Mouse (Mus musculus) telencephalon, adult 2 months (tissue): ENCODE measurements around the gene Col20a1.

Experiments used
- DNase-seq: peaks from one replicate; pipeline ENCODE4 v3.0.0-alpha.2; 2011; ENCODE audit warnings: low read depth, low spot score

Gene Col20a1

GRCm38 (mm10) chr2:180986449-180986848 lies at the start of gene Col20a1:
Gene Col20a1, plus strand, starts transcription at chr2:180986535.
- DNase-seq: no peak

- no peak for DNase-seq
Measured at GRCm38 (mm10) chr2:180940187-180940586, 46.1 kb upstream of the Col20a1 start.

- DNase-seq: peak; percentile 21
Measured at GRCm38 (mm10) chr2:180941869-180942268, 44.5 kb upstream of the Col20a1 start.

- no peak for DNase-seq
Measured at GRCm38 (mm10) chr2:180949947-180950346, 36.4 kb upstream of the Col20a1 start.

GRCm38 (mm10) chr2:180952731-180953171 lies 33.6 kb upstream of the Col20a1 start:
- no peak for DNase-seq

- no peak for DNase-seq
Measured at GRCm38 (mm10) chr2:180953638-180954037, 32.7 kb upstream of the Col20a1 start.

GRCm38 (mm10) chr2:180954061-180955047 lies 32.0 kb upstream of the Col20a1 start, which contains the start of gene Nkain4:
Gene Nkain4, minus strand, starts transcription at chr2:180954699.
- peak; percentile 15 for DNase-seq

- no peak for DNase-seq
Measured at GRCm38 (mm10) chr2:180959605-180960004, 26.7 kb upstream of the Col20a1 start.

- DNase-seq: no peak
Measured at GRCm38 (mm10) chr2:180960187-180960586, 26.1 kb upstream of the Col20a1 start.

- DNase-seq: no peak
Measured at GRCm38 (mm10) chr2:180962616-180963308, 23.6 kb upstream of the Col20a1 start.

- peak; percentile 21 for DNase-seq
Measured at GRCm38 (mm10) chr2:180963956-180964355, 22.4 kb upstream of the Col20a1 start.

- DNase-seq: peak; percentile 58
Measured at GRCm38 (mm10) chr2:180966092-180966882, 20.0 kb upstream of the Col20a1 start.

- DNase-seq: peak; percentile 90
Measured at GRCm38 (mm10) chr2:180967010-180967763, 19.1 kb upstream of the Col20a1 start, which contains the start of gene Arfgap1. Gene Arfgap1, plus strand, starts transcription at chr2:180967225.

GRCm38 (mm10) chr2:180981133-180981532 lies 5.2 kb upstream of the Col20a1 start:
- no peak for DNase-seq

- DNase-seq: no peak
Measured at GRCm38 (mm10) chr2:180985635-180986034, 700 bp upstream of the Col20a1 start.

GRCm38 (mm10) chr2:180987001-180987400 lies 666 bp downstream of the Col20a1 start:
- no peak for DNase-seq

- no peak for DNase-seq
Measured at GRCm38 (mm10) chr2:180987432-180988030, 1.2 kb downstream of the Col20a1 start.

- no peak for DNase-seq
Measured at GRCm38 (mm10) chr2:180988347-180988913, 2.1 kb downstream of the Col20a1 start.

GRCm38 (mm10) chr2:180988948-180989347 lies 2.6 kb downstream of the Col20a1 start:
- no peak for DNase-seq

- DNase-seq: no peak
Measured at GRCm38 (mm10) chr2:180990347-180990746, 4.0 kb downstream of the Col20a1 start.
